Mouse (Mus musculus): ENCODE results near the gene Syt2.

Syt2 gene

DNA sequence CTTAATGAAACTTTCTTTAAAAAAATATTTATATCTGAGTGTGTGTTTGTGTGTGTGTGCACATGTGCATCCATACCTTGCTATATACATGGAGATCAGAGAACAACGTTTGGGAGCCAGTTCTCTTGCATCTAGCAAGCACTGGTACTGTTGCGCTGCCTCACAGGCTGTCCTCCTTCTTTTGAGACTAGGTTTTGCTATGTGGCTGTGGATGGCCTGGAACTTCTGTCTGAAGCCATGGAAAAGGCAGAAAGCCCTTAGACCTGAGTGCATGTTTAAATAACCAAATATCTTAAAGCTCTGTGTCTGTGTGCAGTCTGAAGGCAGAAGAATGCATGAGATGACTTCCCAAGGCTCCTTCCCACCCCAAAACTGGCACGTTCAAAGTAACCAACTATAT is 126.3 kb downstream of the Syt2 start:
- DNase-seq (ENCODE audit: low read depth, low spot score) = no peak

DNA sequence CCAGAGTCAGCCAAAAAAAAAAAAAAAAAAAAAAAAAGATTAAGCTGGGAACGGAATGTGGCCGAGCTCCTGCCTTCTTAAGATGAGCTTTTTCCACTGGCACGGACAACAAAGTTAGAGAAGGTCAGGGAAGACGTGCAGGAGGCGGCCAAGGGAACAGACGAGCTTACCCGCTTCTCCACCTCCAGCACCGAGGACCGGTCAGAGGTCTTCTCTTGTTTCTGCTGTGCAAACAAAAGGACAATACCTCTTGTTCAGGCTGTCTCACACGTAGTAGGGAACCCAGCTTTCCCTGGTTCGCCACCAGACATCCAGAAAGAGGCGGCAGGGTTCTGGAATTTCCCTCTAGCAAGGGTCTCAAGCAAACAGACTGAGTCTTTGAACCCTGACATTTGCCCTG is 126.8 kb downstream of the Syt2 start:
- no peak for DNase-seq (ENCODE audit: low read depth, low spot score)

DNA sequence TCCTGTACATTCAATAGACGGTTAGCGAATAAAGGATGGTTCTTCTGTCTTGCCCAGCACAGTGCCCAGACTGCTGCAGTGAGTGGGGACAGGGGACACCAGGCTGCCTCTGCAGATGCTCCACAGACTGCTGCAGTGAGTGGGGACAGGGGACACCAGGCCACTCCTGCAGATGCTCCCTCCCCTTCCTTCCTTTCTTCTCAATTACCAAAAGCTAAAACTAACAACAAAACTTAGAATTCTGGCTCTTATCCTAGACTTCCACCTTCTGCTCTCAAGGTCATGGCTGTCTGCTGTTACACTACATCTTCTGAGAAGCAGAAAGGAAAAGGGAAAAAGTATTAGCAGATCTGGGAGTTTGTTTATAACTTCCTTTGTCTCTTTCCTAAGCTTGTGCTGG is 127.8 kb downstream of the Syt2 start:
- DNase-seq (ENCODE audit: low read depth, low spot score) = no peak

DNA sequence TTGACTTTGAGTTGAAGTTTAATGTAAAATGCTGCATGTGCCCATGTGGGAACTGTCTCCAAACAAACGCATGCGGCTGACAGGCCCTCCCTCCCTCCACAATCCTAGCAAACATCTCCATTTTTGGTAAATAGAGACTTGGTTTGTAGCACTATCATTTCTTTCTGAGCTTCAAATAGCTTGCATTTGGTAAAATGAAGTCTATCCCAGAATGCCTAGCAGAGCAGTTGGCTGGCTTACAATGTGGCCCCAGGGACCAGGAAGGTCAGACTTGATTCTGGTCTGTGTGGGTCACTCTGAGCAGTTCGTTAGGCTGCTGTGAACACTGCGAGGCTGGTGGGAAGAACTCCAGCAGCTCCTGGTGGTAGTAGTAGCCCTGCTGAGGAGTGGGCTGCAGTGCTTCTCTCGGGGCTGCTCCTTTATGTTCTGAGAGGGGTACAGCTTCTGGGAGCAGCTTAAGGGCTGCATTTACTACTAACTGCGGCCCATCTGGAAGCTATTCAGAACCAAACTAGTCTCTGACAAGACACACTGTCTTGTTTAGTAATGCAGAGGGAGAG is 128.3 kb downstream of the Syt2 start:
- DNase-seq (ENCODE audit: low read depth, low spot score) = no peak

DNA sequence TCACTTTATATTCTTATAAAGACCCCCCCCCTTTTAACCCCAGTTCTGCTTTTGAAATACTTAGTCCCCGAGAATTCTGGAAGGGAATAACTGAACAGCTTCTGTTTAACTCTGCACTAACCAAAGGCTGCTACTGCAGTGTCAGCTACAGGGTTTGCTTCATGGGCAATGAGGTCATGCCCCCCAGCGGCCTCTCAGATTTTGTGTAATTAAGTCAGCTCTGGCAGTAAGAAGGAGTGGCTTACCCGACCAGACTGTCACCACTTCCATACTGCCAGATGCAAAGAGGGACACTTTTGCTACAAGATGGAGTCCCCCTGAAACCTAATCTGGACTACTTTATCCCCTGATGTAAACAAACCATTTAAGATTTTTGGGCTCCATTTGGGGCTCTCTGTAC is 129.2 kb downstream of the Syt2 start:
- DNase-seq (ENCODE audit: low read depth, low spot score) = no peak

DNA sequence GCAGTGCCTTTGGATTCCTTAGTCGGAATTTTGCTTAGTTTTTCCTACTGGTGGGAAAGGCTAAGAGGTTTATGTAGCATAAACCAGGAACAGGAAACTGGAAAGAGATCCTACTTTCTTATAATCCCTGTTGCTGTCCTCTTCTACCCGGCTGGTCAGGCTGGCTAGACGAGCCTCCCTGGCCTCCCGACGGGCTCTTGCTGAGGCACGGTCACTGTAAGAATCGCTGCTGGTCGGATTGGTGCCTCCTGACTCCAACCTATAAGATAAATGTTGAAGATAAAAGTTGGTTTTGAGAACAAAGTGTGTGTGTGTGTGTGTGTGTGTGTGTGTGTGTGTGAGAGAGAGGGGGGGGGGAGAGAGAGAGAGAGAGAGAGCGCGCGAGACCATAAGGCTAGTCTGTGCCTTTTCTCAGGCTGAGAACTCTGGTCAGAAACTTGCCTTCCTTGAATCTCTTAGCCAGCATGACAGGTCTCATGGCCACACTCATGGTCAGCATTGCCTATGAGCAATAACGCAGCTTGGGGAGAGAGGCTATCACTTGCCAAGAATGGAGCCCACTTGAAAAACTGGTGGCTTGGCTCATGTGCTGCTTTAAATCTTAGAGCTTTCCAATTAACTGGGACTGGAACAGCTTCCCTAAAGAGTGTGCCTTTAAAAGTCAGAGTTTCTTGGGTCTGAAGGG is 130.9 kb downstream of the Syt2 start:
- DNase-seq (ENCODE audit: low read depth, low spot score) = no peak

DNA sequence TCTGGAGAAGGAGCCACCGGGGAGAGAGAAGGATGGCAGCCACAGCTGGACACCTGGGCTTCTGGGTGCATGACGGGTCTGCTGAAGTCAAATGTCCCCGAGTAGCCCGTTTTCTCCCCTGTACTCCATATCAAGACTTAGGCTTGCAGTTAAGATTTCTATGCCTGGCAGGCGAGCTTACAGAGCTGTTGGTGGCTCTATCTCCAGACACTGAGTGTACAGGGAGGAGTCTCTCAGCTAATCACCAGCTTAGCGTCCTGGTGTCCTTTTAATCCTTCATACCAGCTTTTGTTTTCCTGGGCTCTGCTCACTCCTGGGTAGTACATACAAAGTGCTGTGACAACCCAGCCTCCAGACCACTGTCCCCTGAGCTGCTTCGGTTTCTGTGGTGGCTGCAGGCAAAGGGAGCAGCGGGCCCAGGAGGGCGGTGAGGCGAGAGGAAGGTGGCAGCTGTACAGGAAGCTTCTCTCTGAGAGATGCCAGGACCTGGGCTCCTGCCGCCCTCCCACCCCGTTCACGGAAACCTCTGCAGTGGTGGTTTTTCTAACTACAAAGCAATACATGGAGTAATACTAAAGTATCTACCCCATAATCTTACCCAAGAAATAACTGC is 131.6 kb downstream of the Syt2 start:
- peak; percentile 57 for DNase-seq (ENCODE audit: low read depth, low spot score)

DNA sequence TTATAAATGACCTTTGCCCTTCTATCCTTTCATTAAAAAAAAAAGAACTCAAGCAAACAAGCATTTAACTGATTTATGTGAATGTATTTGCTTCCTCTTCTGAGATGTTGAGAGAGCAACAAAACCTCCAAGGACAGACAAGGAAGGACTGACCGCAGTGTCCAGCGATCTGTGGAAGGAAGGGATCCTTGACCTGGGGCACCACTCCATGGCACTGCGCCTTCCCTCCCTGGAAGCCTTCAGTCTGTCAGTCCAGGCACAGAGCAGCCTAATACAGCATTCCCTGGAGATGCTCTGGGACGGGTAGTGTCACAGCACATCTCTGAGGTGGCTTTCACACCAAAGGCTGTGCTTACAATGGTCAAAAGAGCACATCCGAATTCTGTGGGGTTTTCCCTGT is 136.3 kb downstream of the Syt2 start:
- no peak for DNase-seq (ENCODE audit: low read depth, low spot score)

DNA sequence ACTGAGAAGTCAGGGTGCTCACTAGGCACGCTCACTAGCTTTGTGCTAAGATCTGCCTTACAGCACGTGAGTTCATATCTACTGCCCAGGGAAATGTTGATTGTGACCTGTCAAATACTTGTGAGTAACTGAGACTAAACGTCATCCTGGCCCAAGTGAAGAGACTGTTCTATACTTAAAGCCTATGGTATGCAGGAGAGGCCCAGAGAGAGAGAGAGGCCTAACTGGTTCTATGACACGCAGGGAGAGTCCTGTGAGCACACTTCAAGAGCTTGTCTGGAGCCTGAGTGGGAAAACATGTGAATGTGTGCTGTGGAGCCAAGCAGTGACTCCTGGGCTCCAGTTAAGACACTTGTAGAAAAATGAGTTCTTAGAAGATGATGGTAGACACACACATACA is 137.5 kb downstream of the Syt2 start:
- DNase-seq (ENCODE audit: low read depth, low spot score) = no peak

DNA sequence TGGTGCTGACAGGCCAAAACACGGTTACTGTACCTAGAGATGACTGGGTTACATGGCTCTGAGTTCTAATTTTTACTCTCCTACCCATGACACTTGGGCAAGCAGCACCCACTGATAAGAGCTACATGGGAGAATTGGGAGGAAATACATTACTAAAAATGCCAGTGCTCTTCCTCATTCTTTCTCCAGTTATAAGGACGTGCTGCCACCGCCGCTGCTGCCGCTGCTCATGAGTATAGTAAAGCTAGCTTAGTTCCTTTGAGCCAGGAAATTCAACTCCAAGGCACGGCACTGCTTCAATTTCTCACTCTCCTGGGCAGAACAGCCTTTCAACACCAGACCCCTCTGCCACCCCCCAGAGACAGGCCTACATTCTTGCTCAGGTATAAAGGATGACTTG is 138.0 kb downstream of the Syt2 start:
- DNase-seq (ENCODE audit: low read depth, low spot score) = no peak

DNA sequence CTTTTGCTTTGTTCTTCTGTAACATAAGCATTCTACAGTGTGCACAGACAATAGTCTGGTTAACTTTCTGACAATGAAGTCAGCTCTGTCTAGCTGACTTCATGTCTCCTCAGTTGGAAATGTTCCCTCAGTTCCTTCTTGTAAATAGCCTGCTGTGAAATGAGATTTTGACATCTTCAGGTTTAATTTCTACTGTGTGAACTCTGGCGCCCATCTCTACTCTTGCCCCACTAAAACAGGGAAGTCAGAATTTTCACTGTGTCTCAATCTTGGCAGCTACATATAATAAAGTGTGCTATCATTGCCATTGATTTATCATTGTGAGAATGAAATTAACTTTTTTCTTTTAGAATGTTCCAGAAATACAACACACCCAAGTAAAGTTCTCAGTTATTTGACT is 138.4 kb downstream of the Syt2 start:
- no peak for DNase-seq (ENCODE audit: low read depth, low spot score)

DNA sequence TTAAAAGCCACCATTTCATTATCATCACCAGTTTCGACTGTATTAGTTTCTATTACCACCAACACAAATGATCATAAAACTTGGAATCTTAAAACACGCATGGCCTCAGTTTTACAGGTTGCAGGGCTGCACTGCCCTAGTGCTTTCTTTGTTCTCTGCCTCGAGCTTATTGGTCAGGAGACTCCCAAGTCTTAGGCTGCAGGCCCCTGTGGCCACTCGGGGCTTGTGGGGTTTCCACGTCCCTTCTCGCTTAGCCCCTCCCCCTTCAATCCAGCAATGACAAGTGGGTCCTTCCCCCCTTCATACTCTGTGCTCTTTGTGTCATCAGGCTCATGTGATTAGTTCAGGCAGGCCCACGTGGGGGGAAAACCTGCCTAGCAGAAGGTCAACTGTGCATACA is 141.6 kb downstream of the Syt2 start:
- no peak for DNase-seq (ENCODE audit: low read depth, low spot score)

DNA sequence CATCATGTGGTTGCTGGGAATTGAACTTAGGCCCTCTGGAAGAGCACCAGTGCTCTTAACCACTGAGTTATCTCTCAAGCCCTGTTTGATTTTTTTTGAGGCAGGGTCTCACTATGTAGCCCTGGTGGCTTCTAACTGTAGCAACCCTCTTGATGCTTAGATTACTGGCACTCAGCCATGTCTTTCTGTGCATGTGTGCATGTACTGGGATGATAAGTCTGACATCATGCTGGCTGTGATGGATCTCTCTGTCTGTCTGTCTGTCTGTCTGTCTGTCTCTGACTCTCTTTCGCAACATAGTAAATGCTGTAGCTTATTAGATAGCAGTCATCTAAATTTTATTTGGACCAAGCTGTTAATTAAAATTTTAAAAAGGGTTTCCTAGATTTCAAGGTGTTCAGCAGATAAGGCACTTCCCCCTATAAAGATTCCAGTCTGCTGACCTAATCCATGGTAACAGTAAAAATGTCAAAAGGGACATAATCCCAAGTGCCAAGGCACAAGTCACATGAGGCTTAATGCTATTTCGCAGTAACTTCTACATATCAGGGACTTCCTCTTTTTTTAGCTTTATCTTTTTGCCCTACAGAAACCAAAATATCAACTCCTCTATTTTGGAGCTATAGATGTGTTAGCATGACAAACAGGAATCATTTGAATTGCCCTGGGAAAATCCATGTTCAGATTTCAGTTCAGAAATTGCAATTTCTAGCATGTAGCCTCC is 144.4 kb downstream of the Syt2 start:
- no peak for DNase-seq (ENCODE audit: low read depth, low spot score)

DNA sequence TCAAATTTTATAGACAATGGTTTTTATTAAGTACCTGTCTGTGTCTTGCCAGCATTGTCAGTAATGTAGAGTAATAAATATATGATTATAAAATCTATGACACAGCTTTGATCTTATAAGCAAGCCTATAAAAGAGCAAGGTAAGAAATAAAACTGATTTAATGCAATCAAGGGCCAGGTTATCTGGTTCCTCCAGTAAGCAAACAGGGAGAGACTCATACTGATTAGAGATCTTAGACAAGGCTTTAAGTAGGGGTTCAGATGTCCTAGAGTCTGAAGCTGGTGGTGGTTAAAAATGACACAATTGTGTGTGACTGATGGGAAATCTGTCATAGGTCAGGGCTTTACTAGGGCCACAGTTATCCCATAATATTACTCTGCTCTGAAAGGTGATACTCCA is 145.0 kb downstream of the Syt2 start:
- DNase-seq (ENCODE audit: low read depth, low spot score) = no peak

DNA sequence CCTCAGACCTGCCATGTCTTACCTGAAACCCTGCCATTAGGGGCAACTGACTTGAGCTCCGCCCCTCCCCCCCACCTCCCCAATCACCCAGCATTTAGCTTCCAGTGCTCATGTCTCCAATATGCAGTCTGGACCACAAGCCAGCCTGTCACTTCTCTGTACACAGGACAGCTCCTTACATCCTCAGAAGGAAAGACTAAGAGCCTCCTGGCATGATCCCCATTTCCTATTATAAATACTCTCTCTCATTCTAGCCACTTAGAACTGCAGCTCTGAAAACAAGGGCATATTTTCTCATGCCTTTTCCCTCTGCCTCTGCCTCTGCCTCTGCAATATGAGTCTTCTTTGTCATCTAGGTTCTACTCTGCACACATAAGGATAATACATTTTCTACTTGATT is 149.6 kb downstream of the Syt2 start:
- no peak for DNase-seq (ENCODE audit: low read depth, low spot score)

DNA sequence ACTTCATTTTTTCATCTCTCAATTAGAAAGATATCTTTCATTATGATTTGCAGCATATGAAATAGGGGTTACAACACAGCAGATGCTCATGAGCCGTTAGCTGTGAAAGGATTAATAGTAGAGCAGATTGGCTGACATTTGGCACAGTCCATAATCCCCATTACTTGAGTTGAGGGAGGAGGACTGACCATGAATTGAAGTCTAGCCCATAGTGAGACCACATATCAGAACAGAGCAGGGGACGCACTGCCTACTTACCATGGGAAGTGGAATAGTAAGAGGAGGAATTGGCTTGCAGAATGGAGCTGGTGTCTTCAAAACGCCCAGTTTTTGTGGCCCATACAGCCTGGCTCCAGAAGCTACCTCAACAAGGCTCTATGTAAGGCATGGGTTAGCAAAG is 150.1 kb downstream of the Syt2 start:
- peak; percentile 50 for DNase-seq (ENCODE audit: low read depth, low spot score)

DNA sequence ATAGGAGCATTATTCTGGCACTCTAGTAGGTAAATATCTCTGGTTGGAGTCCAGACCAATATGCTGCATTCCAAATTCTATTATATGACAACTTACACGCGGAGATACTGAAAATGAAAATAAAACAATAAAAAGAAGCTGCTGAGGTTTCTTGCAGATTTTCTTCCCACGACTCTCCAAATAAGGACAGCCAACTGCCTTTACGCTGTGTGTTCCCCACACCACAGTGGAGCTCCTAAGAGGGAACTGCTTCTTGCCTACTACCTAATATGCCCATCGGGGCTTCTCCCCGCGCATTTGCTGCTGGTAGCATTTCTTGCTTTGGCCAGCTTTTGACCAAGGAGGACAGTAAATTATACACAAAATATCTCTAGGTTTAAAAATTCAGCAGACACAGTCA is 155.3 kb downstream of the Syt2 start:
- no peak for DNase-seq (ENCODE audit: low read depth, low spot score)

DNA sequence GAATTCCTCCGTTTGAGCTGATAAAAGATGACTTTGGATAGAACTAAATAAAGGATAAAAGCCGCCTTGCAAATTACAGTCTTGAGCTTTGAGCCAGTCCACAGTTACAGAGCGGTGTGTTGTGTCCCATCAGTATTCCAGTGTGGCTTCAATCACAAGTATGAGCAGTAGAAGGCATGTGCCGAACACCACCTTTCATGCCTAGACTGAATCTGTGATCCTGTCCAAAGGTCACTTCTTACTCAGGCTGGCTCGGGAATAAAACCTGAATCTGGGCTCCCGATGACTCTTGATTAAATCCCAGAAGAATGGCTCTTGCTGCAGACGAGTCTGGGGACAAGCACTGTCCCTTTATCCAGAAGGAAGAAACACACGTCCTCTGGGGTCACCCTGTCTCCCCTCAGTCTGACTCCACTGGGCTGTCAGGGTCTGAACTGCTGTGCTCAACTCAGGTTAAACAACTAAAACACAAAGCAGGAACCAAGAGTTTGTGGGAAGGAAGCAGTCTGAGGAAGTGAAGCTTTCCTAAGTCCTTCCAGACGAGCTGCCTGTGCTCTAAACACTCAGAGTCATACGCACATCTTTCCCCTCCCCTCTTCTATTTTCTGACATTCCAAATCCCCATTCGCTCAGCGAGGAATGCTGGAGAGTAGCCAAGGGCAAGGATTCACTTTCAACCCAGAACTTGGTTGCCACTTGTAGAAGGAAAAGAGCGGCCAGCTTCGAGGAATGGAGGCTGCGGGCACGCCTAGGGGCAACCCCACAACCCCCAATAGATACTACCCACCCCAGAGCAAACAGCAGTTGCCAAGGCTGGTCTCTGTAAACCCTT is 157.0 kb downstream of the Syt2 start:
- no peak for DNase-seq (ENCODE audit: low read depth, low spot score)

DNA sequence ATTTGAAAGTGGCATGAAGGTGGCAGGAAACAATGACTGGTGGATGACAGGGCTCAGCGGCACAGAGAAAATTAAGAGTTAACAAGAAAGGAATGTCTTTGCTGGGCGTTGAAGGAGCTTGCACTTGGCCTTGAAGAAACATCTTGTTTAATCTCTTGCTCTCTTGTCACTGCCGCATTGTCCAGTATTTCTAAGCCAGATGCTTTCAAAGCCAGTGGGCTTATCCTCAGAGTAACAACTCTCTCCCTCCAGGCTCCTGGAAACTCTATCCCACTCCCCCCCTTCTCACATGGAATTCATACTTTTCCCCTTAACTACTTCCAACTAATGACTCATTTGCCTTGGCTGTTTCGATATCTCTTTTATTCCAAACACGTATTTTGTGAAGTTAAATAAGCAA is 157.9 kb downstream of the Syt2 start:
- no peak for DNase-seq (ENCODE audit: low read depth, low spot score)

DNA sequence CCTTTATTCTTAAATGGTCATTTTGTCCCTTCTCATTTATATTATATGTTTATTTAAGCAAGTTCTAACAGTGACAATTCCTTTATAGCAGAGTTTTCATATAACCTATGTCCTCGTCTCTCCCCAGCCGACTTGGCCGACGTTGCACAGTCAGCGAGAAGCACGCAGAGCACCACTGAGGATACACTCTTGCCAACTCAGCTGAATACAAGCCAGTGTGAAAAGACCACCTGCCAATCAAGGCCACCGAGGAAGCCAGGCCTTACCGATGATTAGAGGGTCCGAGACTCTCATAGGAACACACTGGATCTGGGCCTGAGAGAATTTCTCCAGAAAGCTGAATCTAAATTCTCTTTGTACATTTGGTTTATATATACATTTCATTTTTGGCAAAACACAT is 159.0 kb downstream of the Syt2 start:
- DNase-seq (ENCODE audit: low read depth, low spot score) = no peak

Measured in retina, postnatal 7 days (tissue).